Mouse (Mus musculus) urinary bladder, postnatal 14 days (tissue): ENCODE results near the gene Cib1.

Experiments
- DNase-seq: peaks from one replicate; pipeline ENCODE4 v3.0.0; 2021; ENCODE audit warnings: low spot score

The Cib1 gene

GRCm38 (mm10) chr7:80231971-80232488, 583 bp downstream of the Cib1 start:
- DNase-seq, result no peak

- no peak for DNase-seq
Measured at GRCm38 (mm10) chr7:80230196-80230595, 2.4 kb downstream of the Cib1 start.

- no peak for DNase-seq
Measured at GRCm38 (mm10) chr7:80227065-80227464, 5.5 kb downstream of the Cib1 start.

GRCm38 (mm10) chr7:80221179-80221750, 11.3 kb downstream of the Cib1 start:
- DNase-seq, result no peak

GRCm38 (mm10) chr7:80220237-80220797, 12.3 kb downstream of the Cib1 start:
- DNase-seq, result no peak

GRCm38 (mm10) chr7:80218666-80219065, 13.9 kb downstream of the Cib1 start:
- DNase-seq, result no peak

GRCm38 (mm10) chr7:80216566-80216965, 16.0 kb downstream of the Cib1 start:
- DNase-seq, result peak; percentile 33

- DNase-seq, result peak; percentile 77
Measured at GRCm38 (mm10) chr7:80215398-80215797, 17.2 kb downstream of the Cib1 start.

- DNase-seq, result no peak
Measured at GRCm38 (mm10) chr7:80214459-80214858, 18.2 kb downstream of the Cib1 start.

- DNase-seq, result no peak
Measured at GRCm38 (mm10) chr7:80213604-80214003, 19.0 kb downstream of the Cib1 start.

GRCm38 (mm10) chr7:80210982-80211381, 21.6 kb downstream of the Cib1 start:
- DNase-seq, result no peak

- no peak for DNase-seq
Measured at GRCm38 (mm10) chr7:80209669-80210068, 22.9 kb downstream of the Cib1 start.

- peak; percentile 66 for DNase-seq
Measured at GRCm38 (mm10) chr7:80208738-80209430, 23.7 kb downstream of the Cib1 start.

GRCm38 (mm10) chr7:80208026-80208642, 24.5 kb downstream of the Cib1 start:
- DNase-seq, result peak; percentile 86

GRCm38 (mm10) chr7:80207314-80207731, 25.3 kb downstream of the Cib1 start:
- peak; percentile 62 for DNase-seq

- DNase-seq, result no peak
Measured at GRCm38 (mm10) chr7:80205705-80206589, 26.7 kb downstream of the Cib1 start.

GRCm38 (mm10) chr7:80204961-80205360, 27.7 kb downstream of the Cib1 start:
- no peak for DNase-seq

- no peak for DNase-seq
Measured at GRCm38 (mm10) chr7:80204362-80204761, 28.3 kb downstream of the Cib1 start.

- no peak for DNase-seq
Measured at GRCm38 (mm10) chr7:80203638-80204096, 28.9 kb downstream of the Cib1 start.

GRCm38 (mm10) chr7:80202961-80203360, 29.7 kb downstream of the Cib1 start:
- DNase-seq, result no peak

- no peak for DNase-seq
Measured at GRCm38 (mm10) chr7:80201888-80202540, 30.6 kb downstream of the Cib1 start.
